Mouse (Mus musculus) MEL-GATA-1-ER (cell line): ENCODE measurements around the gene Lars2.

Source experiments
- DNase-seq: peaks from one replicate; pipeline ENCODE4 v3.0.0-alpha.2; 2012; ENCODE audit warnings: low read depth; ENCODE audit errors: extremely low read depth

Gene Lars2

DNA sequence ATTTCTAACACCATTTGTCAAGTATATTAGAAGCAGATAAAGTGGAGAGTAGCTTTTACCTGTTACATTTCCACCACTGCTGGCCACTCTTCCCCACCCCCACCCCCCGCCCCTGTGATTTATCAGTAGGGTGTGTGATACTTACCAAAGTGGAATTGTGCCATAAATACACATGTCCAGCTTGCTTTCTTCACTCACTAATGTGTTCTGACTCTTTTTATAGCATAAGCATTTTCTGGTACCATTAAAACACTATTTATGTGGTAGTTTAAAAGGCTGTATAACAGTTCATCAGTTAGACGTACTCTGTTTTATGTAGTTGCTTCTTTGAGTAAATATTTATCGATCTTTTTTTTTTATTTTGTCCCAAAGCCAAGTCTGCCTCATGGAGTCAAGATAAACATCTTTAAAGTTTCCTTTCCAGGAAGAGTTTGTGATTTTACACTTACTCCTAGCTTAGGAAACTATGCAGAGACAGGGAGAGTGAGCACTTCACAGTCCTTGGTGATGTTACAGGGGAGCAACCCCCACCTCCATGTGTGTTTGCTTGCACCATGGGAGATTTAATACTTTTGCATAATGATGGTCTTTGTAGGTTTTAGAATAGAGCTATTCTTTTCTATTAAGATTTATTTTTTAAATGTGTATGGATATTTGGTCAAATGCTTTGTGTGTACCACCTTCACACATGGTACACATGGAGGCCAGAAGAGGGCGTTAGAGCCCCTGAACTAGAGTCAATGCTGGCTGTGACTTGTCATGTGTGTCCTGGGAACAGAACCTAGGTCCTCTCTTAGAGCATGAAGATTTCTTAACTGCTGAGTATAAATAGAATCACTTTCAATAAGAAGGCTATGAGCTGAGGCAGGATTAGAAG lies 139.8 kb downstream of the Lars2 start:
- no peak for DNase-seq

DNA sequence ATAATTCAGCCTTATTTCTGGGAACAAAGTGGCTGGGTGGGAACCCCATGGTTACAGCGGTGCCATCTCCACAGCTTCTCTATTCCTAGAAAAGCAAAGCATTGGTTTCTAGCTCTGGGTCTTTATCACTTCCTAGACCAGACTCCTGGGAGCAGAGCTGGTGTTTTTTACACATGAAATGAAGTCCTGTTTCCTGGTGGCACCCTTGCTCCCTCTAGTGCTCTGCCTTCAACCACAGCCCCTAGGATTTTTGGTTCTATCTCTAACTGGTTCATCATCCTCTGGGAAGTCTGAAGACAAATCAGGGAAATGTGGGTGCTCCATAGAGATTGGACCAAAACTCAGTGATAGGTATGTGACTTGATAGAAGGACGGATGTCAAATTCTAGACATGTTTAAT lies 140.7 kb downstream of the Lars2 start:
- no peak for DNase-seq

DNA sequence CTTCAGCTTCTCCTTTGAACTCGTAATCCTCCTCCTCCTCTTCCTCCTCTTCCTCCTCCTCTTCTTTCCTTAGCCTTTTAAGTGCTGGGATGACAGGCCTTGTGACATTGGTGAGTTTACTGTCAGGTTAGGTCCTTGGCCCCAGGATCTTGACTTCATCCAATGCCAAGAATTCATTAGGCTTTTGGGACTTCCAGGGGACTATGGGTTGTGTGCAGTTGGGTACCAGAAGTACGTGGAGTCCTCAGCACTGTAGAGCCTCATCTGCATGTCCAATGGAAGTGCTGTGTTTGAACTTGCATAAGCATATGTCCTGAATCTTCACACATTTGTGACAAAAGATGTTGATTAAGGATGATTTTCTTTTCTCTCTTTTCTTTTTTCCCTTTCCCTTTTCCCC lies 142.3 kb downstream of the Lars2 start:
- DNase-seq = no peak

DNA sequence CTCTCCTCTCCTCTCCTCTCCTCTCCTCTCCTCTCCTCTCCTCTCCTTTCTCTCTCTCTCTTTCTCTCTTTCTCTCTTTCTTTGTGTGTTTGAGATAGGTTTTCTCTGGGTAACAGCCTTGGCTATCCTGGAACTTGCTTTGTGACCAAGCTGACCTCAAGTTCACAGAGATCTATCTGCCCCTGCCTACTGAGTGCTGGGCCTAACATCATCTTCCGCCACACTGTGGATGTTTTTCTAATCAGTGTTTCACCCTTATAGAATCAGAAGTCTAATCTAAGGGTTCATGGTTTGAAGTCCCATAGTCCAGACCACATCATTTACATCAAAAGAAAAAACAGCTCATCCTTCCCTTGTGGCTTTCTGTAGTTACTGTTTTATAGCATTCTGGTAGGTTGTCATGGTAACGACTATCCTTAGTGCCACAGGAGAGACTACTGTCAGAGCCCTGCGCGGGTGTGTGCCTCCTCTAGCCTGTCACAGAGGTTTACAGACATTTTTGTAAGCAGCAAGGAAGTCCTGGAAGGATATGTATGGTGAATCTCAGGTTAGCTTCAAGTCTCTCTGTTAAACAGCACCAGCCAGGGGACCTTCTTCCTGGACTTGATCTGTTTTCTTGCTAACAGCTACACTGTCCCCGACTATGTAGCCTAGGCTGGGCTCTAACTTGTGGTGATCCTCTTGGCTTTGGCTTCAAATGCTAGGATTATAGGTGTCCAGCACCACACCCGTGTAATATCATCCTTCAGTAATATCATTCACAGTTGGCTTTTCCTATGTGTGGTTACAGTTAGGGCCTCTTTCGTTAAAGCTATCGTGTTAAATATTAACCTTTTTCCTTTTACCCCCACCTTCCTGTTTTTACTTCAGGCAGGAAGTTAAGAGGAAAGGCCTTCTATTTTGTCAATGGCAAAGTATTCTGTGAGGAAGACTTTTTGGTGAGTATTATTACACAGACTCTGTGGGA lies 143.2 kb downstream of the Lars2 start:
- no peak for DNase-seq

DNA sequence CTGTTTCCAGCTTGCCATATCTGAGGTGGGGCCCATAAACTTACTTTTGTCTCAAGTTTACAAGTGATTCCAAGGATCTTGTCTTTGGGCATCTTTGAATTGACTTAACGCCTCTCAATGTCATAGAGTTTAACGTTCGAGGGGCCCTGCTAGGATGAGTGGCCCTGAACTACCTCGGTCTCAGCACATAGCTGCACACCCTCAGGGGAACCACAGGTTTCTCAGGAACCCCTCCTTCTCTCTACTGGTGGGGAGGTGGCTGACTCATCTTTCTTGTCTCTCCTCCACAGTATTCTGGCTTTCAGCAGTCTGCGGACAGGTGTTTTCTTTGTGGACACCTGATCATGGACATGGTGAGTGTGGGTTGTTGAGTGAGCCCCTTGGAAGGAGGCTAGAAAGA lies 144.2 kb downstream of the Lars2 start:
- no peak for DNase-seq
